Mouse (Mus musculus): ENCODE measurements around the gene Parpbp. TPM values are rescaled to one million over a fixed set of nuclear protein-coding genes. Genes with fewer than 3 reads are reported as not detected.

Parpbp gene
- polyA plus RNA-seq, 1 experiment, result 0.06 TPM

DNA sequence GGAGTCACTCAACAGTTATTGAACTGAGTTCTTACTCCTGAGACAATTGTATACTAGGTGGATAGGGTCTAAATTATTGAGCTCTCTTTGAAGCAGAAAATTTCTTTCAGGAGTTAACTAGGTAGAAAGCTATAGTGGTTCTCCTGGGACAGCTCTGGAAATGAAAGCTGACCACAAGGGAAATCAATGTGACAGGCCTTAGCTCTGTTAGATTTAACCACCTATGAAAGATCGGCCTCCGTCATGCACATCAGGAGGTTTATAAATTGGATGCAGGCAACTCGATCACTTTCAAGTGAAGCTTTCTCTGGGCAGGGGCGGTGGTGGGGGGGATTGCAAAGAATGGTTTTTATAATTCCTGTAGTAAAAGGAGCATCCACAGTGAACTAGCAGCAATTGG lies 83.3 kb downstream of the Parpbp start:
- H3K27ac ChIP-seq (ENCODE audit: insufficient read depth, low read depth, low read length), result no peak overlapping the region
- no peaks in the 10 kb centered on the region for H3K27me3 ChIP-seq (replicated peaks; ENCODE audit: control insufficient read depth, insufficient read depth, low read length)
- H3K36me3 ChIP-seq (ENCODE audit: control insufficient read depth, insufficient read depth, low read length), result no peaks in the 10 kb centered on the region
- 77% methylated on average over 4 of the region's 4 CpGs for WGBS
- no peak for TF ChIP-seq POLR2A (IDR thresholded peaks at IDR 0.05; ENCODE audit: low read depth, low read length)
- TF ChIP-seq CTCF (conservative IDR thresholded peaks at IDR 0.05; ENCODE audit: insufficient read depth, insufficient read length, low read depth, low read length), result no peak
- H3K4me1 ChIP-seq (ENCODE audit: control insufficient read depth, insufficient read depth, low read length), result no peaks in the 10 kb centered on the region
- no peak overlapping the region for H3K4me3 ChIP-seq (ENCODE audit: insufficient read depth, low read depth, low read length)
- DNase-seq, result no peak

GRCm38 (mm10) chr10:88056950-88057649 lies 89.6 kb downstream of the Parpbp start:
- no peaks in the 10 kb centered on the region for H3K36me3 ChIP-seq (ENCODE audit: control insufficient read depth, insufficient read depth, low read length)
- 83% methylated on average over 14 of the region's 14 CpGs for WGBS
- H3K4me1 ChIP-seq (ENCODE audit: control insufficient read depth, insufficient read depth, low read length), result no peaks in the 10 kb centered on the region
- DNase-seq, result no peak
- TF ChIP-seq CTCF (conservative IDR thresholded peaks at IDR 0.05; ENCODE audit: insufficient read depth, insufficient read length, low read depth, low read length) (no peak; the same call in 1 of the 2 replicates), POLR2A (IDR thresholded peaks at IDR 0.05; ENCODE audit: low read depth, low read length) (no peak)
- H3K27ac ChIP-seq (ENCODE audit: insufficient read depth, low read depth, low read length), result no peak overlapping the region
- H3K4me3 ChIP-seq (ENCODE audit: insufficient read depth, low read depth, low read length), result no peak overlapping the region
- no peaks in the 10 kb centered on the region for H3K27me3 ChIP-seq (replicated peaks; ENCODE audit: control insufficient read depth, insufficient read depth, low read length)

- Histone ChIP-seq H3K36me3 (ENCODE audit: control insufficient read depth, insufficient read depth, low read length) (no peaks in the 10 kb centered on the region), H3K27ac (ENCODE audit: insufficient read depth, low read depth, low read length) (no peak overlapping the region), H3K4me3 (ENCODE audit: insufficient read depth, low read depth, low read length) (no peak overlapping the region), H3K27me3 (replicated peaks; ENCODE audit: control insufficient read depth, insufficient read depth, low read length) (no peaks in the 10 kb centered on the region), H3K4me1 (ENCODE audit: control insufficient read depth, insufficient read depth, low read length) (no peaks in the 10 kb centered on the region)
- DNase-seq, result no peak
- 76% methylated on average over 14 of the region's 14 CpGs for WGBS
- TF ChIP-seq CTCF (conservative IDR thresholded peaks at IDR 0.05; ENCODE audit: insufficient read depth, insufficient read length, low read depth, low read length), result no peak
- TF ChIP-seq POLR2A (IDR thresholded peaks at IDR 0.05; ENCODE audit: low read depth, low read length), result no peak
Observed at GRCm38 (mm10) chr10:88054233-88054985, 92.3 kb downstream of the Parpbp start.

DNA sequence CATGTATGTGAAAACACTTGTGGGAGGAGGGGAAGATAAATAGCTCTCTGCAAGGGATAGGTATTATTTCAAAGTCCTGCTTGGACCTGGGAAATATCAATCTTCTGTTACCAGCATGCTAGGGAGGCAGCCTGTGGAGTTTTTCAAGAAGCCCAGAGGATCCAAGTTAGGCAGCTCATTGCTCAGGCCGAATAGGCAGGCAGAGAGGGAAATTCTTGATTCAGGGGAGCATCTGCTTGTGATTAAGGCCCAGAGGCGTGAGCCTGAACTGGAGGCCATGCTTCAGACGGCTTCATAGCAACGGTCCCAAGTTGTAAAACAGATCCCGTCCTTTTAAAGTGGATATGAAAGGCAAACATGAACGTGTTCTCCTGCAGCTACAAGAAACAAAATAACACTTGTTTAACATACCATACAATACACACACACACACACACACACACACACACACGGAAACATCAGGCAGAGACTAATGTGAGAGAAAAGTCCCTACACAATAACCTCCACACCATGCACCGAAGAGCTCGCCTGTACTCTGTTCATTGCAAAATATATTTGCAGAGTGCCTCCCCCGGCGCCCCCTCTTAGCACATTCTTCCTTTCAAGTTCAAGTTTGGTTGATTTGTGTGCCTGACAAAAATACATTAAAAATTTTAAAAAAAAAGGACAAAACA lies 100.5 kb downstream of the Parpbp start:
- Histone ChIP-seq H3K36me3 (ENCODE audit: control insufficient read depth, insufficient read depth, low read length) (no peaks in the 10 kb centered on the region), H3K4me1 (ENCODE audit: control insufficient read depth, insufficient read depth, low read length) (no peaks in the 10 kb centered on the region), H3K4me3 (ENCODE audit: insufficient read depth, low read depth, low read length) (no peak overlapping the region), H3K27me3 (replicated peaks; ENCODE audit: control insufficient read depth, insufficient read depth, low read length) (no peaks in the 10 kb centered on the region), H3K27ac (ENCODE audit: insufficient read depth, low read depth, low read length) (no peak overlapping the region)
- TF ChIP-seq POLR2A (IDR thresholded peaks at IDR 0.05; ENCODE audit: low read depth, low read length), result no peak
- TF ChIP-seq CTCF (conservative IDR thresholded peaks at IDR 0.05; ENCODE audit: insufficient read depth, insufficient read length, low read depth, low read length), result no peak
- no peak for DNase-seq
- 66% methylated on average over 11 of the region's 11 CpGs for WGBS

GRCm38 (mm10) chr10:88044297-88044696 lies 102.4 kb downstream of the Parpbp start:
- no peaks in the 10 kb centered on the region for H3K27me3 ChIP-seq (replicated peaks; ENCODE audit: control insufficient read depth, insufficient read depth, low read length)
- no peaks in the 10 kb centered on the region for H3K36me3 ChIP-seq (ENCODE audit: control insufficient read depth, insufficient read depth, low read length)
- no peaks in the 10 kb centered on the region for H3K4me1 ChIP-seq (ENCODE audit: control insufficient read depth, insufficient read depth, low read length)
- H3K4me3 ChIP-seq (ENCODE audit: insufficient read depth, low read depth, low read length), result no peak overlapping the region
- 88% methylated on average over 4 of the region's 4 CpGs for WGBS
- H3K27ac ChIP-seq (ENCODE audit: insufficient read depth, low read depth, low read length), result no peak overlapping the region
- TF ChIP-seq POLR2A (IDR thresholded peaks at IDR 0.05; ENCODE audit: low read depth, low read length) (no peak), CTCF (conservative IDR thresholded peaks at IDR 0.05; ENCODE audit: insufficient read depth, insufficient read length, low read depth, low read length) (no peak)
- no peak for DNase-seq

Other genes with a start within 250 kb of the Parpbp start
- not detected in 2 replicates for gene Pmch, start 55.9 kb downstream of the Parpbp start, polyA plus RNA-seq (2012; rRNA removed)
- 4.8 and 7.1 TPM in 2 replicates for gene Nup37, start 51 bp upstream of the Parpbp start, polyA plus RNA-seq (2012; rRNA removed)
- 23.6 and 25.4 TPM in 2 replicates for gene Washc3, start 54.2 kb upstream of the Parpbp start, polyA plus RNA-seq (2012; rRNA removed)
- 16.4 and 18.5 TPM in 2 replicates for gene Dram1, start 232.1 kb upstream of the Parpbp start, polyA plus RNA-seq (2012; rRNA removed)
- gene Gnptab, start 232.2 kb upstream of the Parpbp start, polyA plus RNA-seq (2012; rRNA removed), result 12.6 and 12.8 TPM in 2 replicates

Data from kidney, adult 2 months (tissue).